Mouse (Mus musculus) liver, embryonic 15.5 days (tissue): ENCODE results near the gene Ghsr. TPM values are rescaled to one million over a fixed set of nuclear protein-coding genes. Genes with fewer than 3 reads are reported as not detected.

Experiments
- ATAC-seq: fragments of 200-750 bp; cut with Nextera tagmentation; 2 replicates; pipeline ENCODE4 v1.8.0; 2017; ENCODE audit warnings: moderate number of reproducible peaks, mild to moderate bottlenecking, moderate library complexity; ENCODE audit not compliant: insufficient read depth
- H3K27ac ChIP-seq: fragments of 300-500 bp; sonication (generic); replicated peaks from 2 replicates; pipeline ENCODE4 v1.5.1; 2015; ENCODE audit warnings: mild to moderate bottlenecking, inconsistent platforms
- H3K27me3 ChIP-seq: fragments of 300-500 bp; sonication (generic); 2 replicates; pipeline ENCODE4 v1.6.1; 2015; ENCODE audit warnings: mild to moderate bottlenecking, inconsistent platforms
- H3K36me3 ChIP-seq: fragments of 300-500 bp; sonication (generic); replicated peaks from 2 replicates; pipeline ENCODE4 v1.6.1; 2015; ENCODE audit warnings: moderate library complexity, mild to moderate bottlenecking, inconsistent platforms
- H3K4me1 ChIP-seq: fragments of 300-500 bp; sonication (generic); replicated peaks from 2 replicates; pipeline ENCODE4 v1.6.1; 2015; ENCODE audit warnings: inconsistent platforms
- H3K4me2 ChIP-seq: fragments of 300-500 bp; sonication (generic); 2 replicates; pipeline ENCODE4 v1.6.1; 2015; ENCODE audit warnings: moderate library complexity, mild to moderate bottlenecking, inconsistent platforms
- H3K4me3 ChIP-seq: fragments of 300-500 bp; sonication (generic); replicated peaks from 2 replicates; pipeline ENCODE4 v1.5.1; 2015; ENCODE audit warnings: mild to moderate bottlenecking, inconsistent platforms
- H3K9ac ChIP-seq: fragments of 300-500 bp; sonication (generic); 2 replicates; pipeline ENCODE4 v1.6.1; 2015; ENCODE audit warnings: moderate library complexity, mild to moderate bottlenecking, inconsistent platforms
- H3K9me3 ChIP-seq: fragments of 300-500 bp; sonication (generic); replicated peaks from 2 replicates; pipeline ENCODE4 v1.6.1; 2016; ENCODE audit warnings: inconsistent platforms
- whole genome bisulfite sequencing: fragments of 180-500 bp; shearing (Covaris S2); methylation state at CpG from one replicate; pipeline ENCODE4 v1.1.7; 2015; ENCODE audit warnings: mixed read lengths; ENCODE audit not compliant: insufficient replicate concordance; 5-methylcytosine and 5-hydroxymethylcytosine counted together
- polyA plus RNA-seq: library from polyadenylated mRNA; unstranded; fragments of >200 nt; fragmentation: Nextera tagmentation; extraction: Ambion mirVana; gene quantifications from 2 replicates; pipeline ENCODE4 v1.2.1, GENCODE M21; 2015

The Ghsr gene
- polyA plus RNA-seq, 1 experiment from 2014 or later = not detected

- WGBS = 73% methylated on average over 2 of the region's 2 CpGs
- no peak overlapping the region for H3K27ac ChIP-seq
- H3K36me3 ChIP-seq = no peaks in the 10 kb centered on the region
- H3K4me3 ChIP-seq = no peak overlapping the region
- ATAC-seq = no peak
- H3K4me1 ChIP-seq = no peaks in the 10 kb centered on the region
- H3K4me2 ChIP-seq = no peak overlapping the region
- H3K9ac ChIP-seq = no peak overlapping the region
- no peaks in the 10 kb centered on the region for H3K9me3 ChIP-seq
- no peaks in the 10 kb centered on the region for H3K27me3 ChIP-seq
Observed at GRCm38 (mm10) chr3:27411286-27411685, 40.1 kb downstream of the Ghsr start.

GRCm38 (mm10) chr3:27413566-27413965, 42.4 kb downstream of the Ghsr start:
- no peak overlapping the region for H3K27ac ChIP-seq
- H3K9ac ChIP-seq = no peak overlapping the region
- no peaks in the 10 kb centered on the region for H3K9me3 ChIP-seq
- H3K4me3 ChIP-seq = no peak overlapping the region
- no peaks in the 10 kb centered on the region for H3K27me3 ChIP-seq
- no peaks in the 10 kb centered on the region for H3K4me1 ChIP-seq
- 54% methylated on average over 3 of the region's 3 CpGs for WGBS
- H3K36me3 ChIP-seq = no peaks in the 10 kb centered on the region
- no peak overlapping the region for H3K4me2 ChIP-seq
- ATAC-seq = no peak

- ATAC-seq = no peak
- H3K27me3 ChIP-seq = no peaks in the 10 kb centered on the region
- H3K27ac ChIP-seq = no peak overlapping the region
- WGBS = 80% methylated on average over 10 of the region's 10 CpGs
- H3K36me3 ChIP-seq = peaks cover 5% of the 10 kb centered on the region; the same call in 1 of the 2 replicates
- no peak overlapping the region for H3K4me3 ChIP-seq
- no peak overlapping the region for H3K9ac ChIP-seq
- H3K9me3 ChIP-seq = no peaks in the 10 kb centered on the region
- no peak overlapping the region for H3K4me2 ChIP-seq
- no peaks in the 10 kb centered on the region for H3K4me1 ChIP-seq
Observed at GRCm38 (mm10) chr3:27416786-27417185, 45.6 kb downstream of the Ghsr start.

DNA sequence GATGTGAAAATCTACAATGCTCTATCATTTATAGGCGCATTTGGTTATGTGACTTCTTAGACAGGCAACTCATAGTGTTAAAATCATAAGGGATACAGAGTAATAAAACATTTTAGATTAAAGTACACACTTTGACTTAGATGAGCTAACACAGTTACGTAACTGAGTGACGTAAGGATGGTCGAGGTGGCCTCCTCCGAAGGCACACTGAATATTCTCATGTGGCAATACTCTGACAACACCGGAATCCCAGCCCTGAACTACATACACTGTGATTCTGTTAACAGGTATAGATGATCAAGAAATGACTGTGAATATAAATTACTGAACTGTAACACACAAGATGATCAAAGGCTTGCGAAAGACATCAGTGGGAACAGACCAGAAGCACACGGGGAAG, 47.5 kb downstream of the Ghsr start:
- Histone ChIP-seq H3K9ac (no peak overlapping the region), H3K4me2 (no peak overlapping the region), H3K9me3 (no peaks in the 10 kb centered on the region), H3K36me3 (peaks cover 10% of the 10 kb centered on the region; the same call in 1 of the 2 replicates), H3K27ac (no peak overlapping the region), H3K27me3 (no peaks in the 10 kb centered on the region), H3K4me1 (no peaks in the 10 kb centered on the region), H3K4me3 (no peak overlapping the region)
- WGBS = 75% methylated on average over 8 of the region's 8 CpGs
- ATAC-seq = no peak

DNA sequence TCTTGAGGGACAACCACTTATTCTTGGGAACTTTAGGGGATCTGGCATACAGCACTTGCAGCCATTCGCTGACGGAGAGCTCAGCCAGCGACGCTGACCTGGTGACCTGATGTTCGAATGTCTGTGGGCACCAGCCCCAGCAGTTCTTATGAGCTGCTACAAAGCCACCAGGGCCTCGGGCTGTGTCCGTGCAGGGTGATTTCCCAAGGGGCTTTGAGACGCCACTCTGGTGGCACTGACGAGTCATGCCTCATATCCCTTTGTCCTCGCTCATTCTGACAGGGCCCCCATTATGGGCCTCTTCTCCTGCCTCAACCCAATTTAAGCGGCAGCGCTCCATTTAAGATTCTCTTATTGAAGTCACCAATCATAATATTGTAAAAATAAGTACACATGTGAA, 50.8 kb downstream of the Ghsr start:
- Histone ChIP-seq H3K4me3 (no peak overlapping the region), H3K27me3 (no peaks in the 10 kb centered on the region), H3K27ac (no peak overlapping the region), H3K9ac (no peak overlapping the region), H3K4me1 (no peaks in the 10 kb centered on the region), H3K9me3 (no peaks in the 10 kb centered on the region), H3K4me2 (no peak overlapping the region), H3K36me3 (peaks cover 25% of the 10 kb centered on the region)
- WGBS = 74% methylated on average over 12 of the region's 12 CpGs
- no peak for ATAC-seq

- 69% methylated on average over 6 of the region's 6 CpGs for WGBS
- Histone ChIP-seq H3K9ac (no peak overlapping the region), H3K9me3 (no peaks in the 10 kb centered on the region), H3K27ac (no peak overlapping the region), H3K27me3 (no peaks in the 10 kb centered on the region), H3K4me3 (no peak overlapping the region), H3K4me2 (no peak overlapping the region), H3K4me1 (no peaks in the 10 kb centered on the region), H3K36me3 (peaks cover 25% of the 10 kb centered on the region)
- no peak for ATAC-seq
Observed at GRCm38 (mm10) chr3:27422521-27422920, 51.4 kb downstream of the Ghsr start.

DNA sequence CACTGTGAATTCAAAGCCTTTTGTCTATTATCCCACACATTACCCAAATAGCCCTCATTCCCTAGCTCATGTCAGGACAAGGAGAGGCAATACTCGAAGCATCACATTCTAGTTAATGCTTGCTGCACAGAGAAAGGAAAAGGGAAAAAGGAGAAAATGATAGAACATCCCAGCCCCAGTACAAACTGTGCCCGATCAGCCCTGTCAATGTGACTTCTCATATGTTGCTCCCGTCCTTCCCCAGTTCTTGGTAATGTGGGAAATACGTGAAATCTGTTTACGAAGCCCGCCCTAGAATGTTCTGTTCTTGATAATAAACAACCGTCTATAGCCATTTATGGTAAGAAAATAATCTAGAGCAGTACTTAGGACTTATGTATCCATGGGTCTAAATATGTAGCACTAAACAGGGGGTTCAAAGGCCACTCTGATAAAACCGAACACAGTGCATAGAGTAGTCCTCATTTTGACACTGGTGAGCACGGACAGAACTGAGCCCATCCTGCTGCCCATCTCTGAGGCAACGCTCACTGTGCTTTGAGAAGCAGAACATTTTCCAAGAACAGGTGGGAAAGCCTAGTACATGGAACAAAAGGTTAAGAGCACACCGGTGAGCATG, 53.0 kb downstream of the Ghsr start:
- H3K4me3 ChIP-seq = no peak overlapping the region
- H3K27me3 ChIP-seq = no peaks in the 10 kb centered on the region
- no peak overlapping the region for H3K9ac ChIP-seq
- no peaks in the 10 kb centered on the region for H3K4me1 ChIP-seq
- H3K4me2 ChIP-seq = no peak overlapping the region
- no peak overlapping the region for H3K27ac ChIP-seq
- WGBS = 71% methylated on average over 11 of the region's 11 CpGs
- H3K9me3 ChIP-seq = no peaks in the 10 kb centered on the region
- H3K36me3 ChIP-seq = peaks cover 20% of the 10 kb centered on the region
- no peak for ATAC-seq

- no peaks in the 10 kb centered on the region for H3K4me1 ChIP-seq
- no peak overlapping the region for H3K9ac ChIP-seq
- no peak for ATAC-seq
- no peak overlapping the region for H3K27ac ChIP-seq
- H3K36me3 ChIP-seq = peaks cover 19% of the 10 kb centered on the region
- 72% methylated on average over 6 of the region's 6 CpGs for WGBS
- no peak overlapping the region for H3K4me3 ChIP-seq
- H3K9me3 ChIP-seq = no peaks in the 10 kb centered on the region
- H3K4me2 ChIP-seq = no peak overlapping the region
- no peaks in the 10 kb centered on the region for H3K27me3 ChIP-seq
Observed at GRCm38 (mm10) chr3:27427406-27427805, 56.3 kb downstream of the Ghsr start.

Other genes with a start within 250 kb of the Ghsr start
- gene Ect2, start 217.5 kb upstream of the Ghsr start, polyA plus RNA-seq = 37.9 TPM in 2 replicates
- gene Nceh1, start 188.4 kb upstream of the Ghsr start, polyA plus RNA-seq = 5.1 and 5.5 TPM in 2 replicates
- gene Tnfsf10, start 54.3 kb upstream of the Ghsr start, polyA plus RNA-seq = 0.08 and 0.14 TPM in 2 replicates